Mouse (Mus musculus): ENCODE measurements around the gene Dnajc8. TPM values are rescaled to one million over a fixed set of nuclear protein-coding genes. Genes with fewer than 3 reads are reported as not detected.

The Dnajc8 gene
- total and polyA plus RNA-seq, 3 experiments: 110 to 246 TPM; not detected in 1

GRCm38 (mm10) chr4:132571190-132571589, 35.8 kb downstream of the Dnajc8 start:
- Histone ChIP-seq H3K79me2 (ENCODE audit: control insufficient read depth, insufficient read depth, low read length, poor library complexity) (no peaks in the 10 kb centered on the region), H3K9me3 (replicated peaks; ENCODE audit: insufficient read depth, low read length) (no peaks in the 10 kb centered on the region), H3K36me3 (ENCODE audit: control insufficient read depth in 1 of 2, insufficient read depth in 2 of 2, low read length in 2 of 2) (peaks cover 0 to 7% of the 10 kb centered on the region in 2 experiments; a peak in 2 of 4 replicates), H3K4me3 (ENCODE audit: control insufficient read depth in 1 of 2, insufficient read depth in 1 of 2, low read depth in 2 of 2, low read length in 2 of 2) (no peak overlapping the region), H3K27me3 (ENCODE audit: control insufficient read depth in 1 of 2, insufficient read depth in 2 of 2, low read length in 2 of 2) (no peaks in the 10 kb centered on the region), H3K9ac (ENCODE audit: control insufficient read depth, low read depth, low read length, poor library complexity, severe bottlenecking) (no peak overlapping the region), H3K27ac (ENCODE audit: control insufficient read depth, low read depth, low read length) (no peak overlapping the region), H3K4me1 (ENCODE audit: control insufficient read depth in 1 of 2, insufficient read depth in 2 of 2, low read length in 2 of 2) (peaks cover 0 to 10% of the 10 kb centered on the region in 2 experiments; a peak in 2 of 4 replicates)
- TF ChIP-seq USF2 (IDR thresholded peaks at IDR 0.05; ENCODE audit: borderline replicate concordance in 1 of 2, insufficient read depth in 1 of 2, low read depth in 1 of 2, low read length in 2 of 2) (no peak), POLR2AphosphoS5 (IDR thresholded peaks at IDR 0.05; ENCODE audit: borderline replicate concordance, low read depth, low read length) (no peak), MAZ (IDR thresholded peaks at IDR 0.05; ENCODE audit: low read depth, low read length) (no peak), ELF1 (IDR thresholded peaks at IDR 0.05; ENCODE audit: low read depth, low read length) (no peak), NELFE (IDR thresholded peaks at IDR 0.05; ENCODE audit: low read depth, low read length) (no peak), CHD1 (IDR thresholded peaks at IDR 0.05; ENCODE audit: low read depth, low read length) (no peak), CHD2 (IDR thresholded peaks at IDR 0.05; ENCODE audit: low read length) (no peak), JUND (IDR thresholded peaks at IDR 0.05; ENCODE audit: low read depth, low read length) (no peak), MXI1 (IDR thresholded peaks at IDR 0.05; ENCODE audit: low read depth, low read length) (no peak), BHLHE40 (IDR thresholded peaks at IDR 0.05; ENCODE audit: borderline replicate concordance, low read depth, low read length) (no peak)
- DNase-seq (ENCODE audit: low read depth, low spot score): no peak

DNA sequence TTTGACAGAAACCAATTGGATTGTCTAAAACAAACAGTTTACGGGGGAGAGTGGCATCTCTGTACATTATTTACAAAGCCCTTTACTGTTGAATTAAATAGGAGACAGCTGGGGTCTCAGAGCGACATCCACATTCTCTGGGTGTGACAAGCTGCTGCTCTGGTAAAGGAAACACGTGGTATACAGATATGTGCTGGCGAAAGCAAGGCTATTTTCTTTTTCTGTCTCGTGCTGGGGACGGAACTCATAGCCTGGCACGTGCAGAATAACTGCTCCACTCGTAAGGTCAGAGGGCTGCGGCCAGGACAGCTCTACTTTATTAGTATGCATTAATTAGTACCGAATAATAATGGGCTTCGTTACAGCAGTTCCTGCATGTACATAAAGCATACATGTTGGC, 38.0 kb downstream of the Dnajc8 start:
- no peaks in the 10 kb centered on the region for H3K9me3 ChIP-seq (replicated peaks; ENCODE audit: insufficient read depth, low read length)
- no peak overlapping the region for H3K4me3 ChIP-seq (ENCODE audit: control insufficient read depth in 1 of 2, insufficient read depth in 1 of 2, low read depth in 2 of 2, low read length in 2 of 2)
- DNase-seq (ENCODE audit: low read depth, low spot score): no peak
- no peaks in the 10 kb centered on the region for H3K79me2 ChIP-seq (ENCODE audit: control insufficient read depth, insufficient read depth, low read length, poor library complexity)
- H3K27me3 ChIP-seq (ENCODE audit: control insufficient read depth in 1 of 2, insufficient read depth in 2 of 2, low read length in 2 of 2): no peaks in the 10 kb centered on the region
- H3K4me1 ChIP-seq (ENCODE audit: control insufficient read depth in 1 of 2, insufficient read depth in 2 of 2, low read length in 2 of 2): peaks cover 0 to 3% of the 10 kb centered on the region in 2 experiments; a peak in 1 of 4 replicates
- peaks cover 0 to 4% of the 10 kb centered on the region in 2 experiments; a peak in 2 of 4 replicates for H3K36me3 ChIP-seq (ENCODE audit: control insufficient read depth in 1 of 2, insufficient read depth in 2 of 2, low read length in 2 of 2)
- TF ChIP-seq TBP (IDR thresholded peaks at IDR 0.05; ENCODE audit: low read depth, low read length) (no peak), CHD1 (IDR thresholded peaks at IDR 0.05; ENCODE audit: low read depth, low read length) (no peak)
- H3K27ac ChIP-seq (ENCODE audit: control insufficient read depth, low read depth, low read length): no peak overlapping the region
- H3K9ac ChIP-seq (ENCODE audit: control insufficient read depth, low read depth, low read length, poor library complexity, severe bottlenecking): no peak overlapping the region

DNA sequence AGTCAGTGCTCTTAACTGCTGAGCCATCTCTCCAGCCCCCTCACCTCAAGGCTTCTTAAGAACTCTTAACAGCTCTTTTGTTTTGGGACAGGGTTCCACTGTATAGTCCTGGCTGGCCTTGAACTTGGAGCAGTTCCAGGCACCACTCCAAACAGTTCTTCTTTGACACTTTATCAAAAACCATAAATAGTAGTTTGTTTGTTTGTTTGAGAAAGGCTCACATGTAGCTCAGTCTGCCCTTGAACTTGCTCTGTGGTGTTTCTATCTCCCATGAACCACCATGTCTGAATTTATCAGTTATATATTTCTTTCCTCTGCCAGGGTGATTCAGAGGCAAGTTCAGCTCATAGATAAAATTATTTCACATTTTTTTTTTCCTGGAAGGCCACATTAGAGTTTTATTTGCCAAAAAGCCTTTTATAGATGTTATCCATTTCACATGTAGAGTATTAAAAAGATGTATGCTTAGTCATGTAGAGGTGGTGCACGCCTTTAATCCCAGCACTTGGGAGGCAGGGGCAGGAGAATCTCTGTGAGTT, 39.5 kb downstream of the Dnajc8 start:
- Histone ChIP-seq H3K36me3 (ENCODE audit: control insufficient read depth in 1 of 2, insufficient read depth in 2 of 2, low read length in 2 of 2) (peaks cover 0 to 4% of the 10 kb centered on the region in 2 experiments; a peak in 2 of 4 replicates), H3K9ac (ENCODE audit: control insufficient read depth, low read depth, low read length, poor library complexity, severe bottlenecking) (no peak overlapping the region), H3K4me3 (ENCODE audit: control insufficient read depth in 1 of 2, insufficient read depth in 1 of 2, low read depth in 2 of 2, low read length in 2 of 2) (no peak overlapping the region), H3K27ac (ENCODE audit: control insufficient read depth, low read depth, low read length) (peak overlapping the region; percentile 11; the same call in 1 of the 2 replicates), H3K4me1 (ENCODE audit: control insufficient read depth in 1 of 2, insufficient read depth in 2 of 2, low read length in 2 of 2) (peaks cover 0 to 3% of the 10 kb centered on the region in 2 experiments; a peak in 1 of 4 replicates), H3K27me3 (ENCODE audit: control insufficient read depth in 1 of 2, insufficient read depth in 2 of 2, low read length in 2 of 2) (no peaks in the 10 kb centered on the region), H3K79me2 (ENCODE audit: control insufficient read depth, insufficient read depth, low read length, poor library complexity) (no peaks in the 10 kb centered on the region), H3K9me3 (replicated peaks; ENCODE audit: insufficient read depth, low read length) (no peaks in the 10 kb centered on the region)
- DNase-seq (ENCODE audit: low read depth, low spot score): peak; percentile 57
- no peak for TF ChIP-seq MAFK (IDR thresholded peaks at IDR 0.05; ENCODE audit: borderline replicate concordance, low read depth, low read length)
- TF ChIP-seq BHLHE40 (IDR thresholded peaks at IDR 0.05; ENCODE audit: borderline replicate concordance, low read depth, low read length): no peak
- TF ChIP-seq MAX (IDR thresholded peaks at IDR 0.05; ENCODE audit: low read length): no peak
- TF ChIP-seq NRF1 (IDR thresholded peaks at IDR 0.05; ENCODE audit: insufficient read depth, low read depth, low read length, poor library complexity, severe bottlenecking): no peak
- peak; percentile 52; the same call in 1 of the 2 replicates for TF ChIP-seq GATA1 (IDR thresholded peaks at IDR 0.05; ENCODE audit: low read depth, low read length)
- no peak for TF ChIP-seq USF2 (IDR thresholded peaks at IDR 0.05; ENCODE audit: borderline replicate concordance in 1 of 2, insufficient read depth in 1 of 2, low read depth in 1 of 2, low read length in 2 of 2)
- TF ChIP-seq MXI1 (IDR thresholded peaks at IDR 0.05; ENCODE audit: low read depth, low read length): no peak
- TF ChIP-seq RCOR1 (IDR thresholded peaks at IDR 0.05; ENCODE audit: low read depth, low read length): no peak
- TF ChIP-seq KAT2A (conservative IDR thresholded peaks at IDR 0.05; ENCODE audit: low read depth, low read length): no peak
- TF ChIP-seq MEF2A (IDR thresholded peaks at IDR 0.05; ENCODE audit: extremely low read depth, insufficient replicate concordance, low read depth, low read length, poor library complexity, severe bottlenecking): no peak
- TF ChIP-seq MYC (IDR thresholded peaks at IDR 0.05; ENCODE audit: low read depth, low read length): no peak
- TF ChIP-seq JUND (IDR thresholded peaks at IDR 0.05; ENCODE audit: low read depth, low read length): no peak
- TF ChIP-seq TBP (IDR thresholded peaks at IDR 0.05; ENCODE audit: low read depth, low read length): no peak
- no peak for TF ChIP-seq SMC3 (IDR thresholded peaks at IDR 0.05; ENCODE audit: low read depth, low read length)
- TF ChIP-seq E2F4 (IDR thresholded peaks at IDR 0.05; ENCODE audit: borderline replicate concordance, low read depth, low read length): no peak
- TF ChIP-seq ETS1 (IDR thresholded peaks at IDR 0.05; ENCODE audit: low read depth, low read length): 0 out of 2 replicates have a peak, but pooled peaks have one; percentile 35
- TF ChIP-seq NELFE (IDR thresholded peaks at IDR 0.05; ENCODE audit: low read depth, low read length): no peak
- no peak for TF ChIP-seq USF1 (IDR thresholded peaks at IDR 0.05; ENCODE audit: low read depth, low read length)
- no peak for TF ChIP-seq CHD2 (IDR thresholded peaks at IDR 0.05; ENCODE audit: low read length)
